Mouse (Mus musculus) adrenal gland, postnatal 0 days (tissue): ENCODE data around the gene Zfyve28. TPM values are rescaled to one million over a fixed set of nuclear protein-coding genes. Genes with fewer than 3 reads are reported as not detected.

Experiments
- polyA plus RNA-seq: library from polyadenylated mRNA; unstranded; fragments of >200 nt; fragmentation: Nextera tagmentation; extraction: Ambion mirVana; gene quantifications from 2 replicates; pipeline ENCODE4 v1.2.1, GENCODE M21; 2015

Zfyve28 gene
- polyA plus RNA-seq: 0.77 and 2.0 TPM in 2 replicates

DNA sequence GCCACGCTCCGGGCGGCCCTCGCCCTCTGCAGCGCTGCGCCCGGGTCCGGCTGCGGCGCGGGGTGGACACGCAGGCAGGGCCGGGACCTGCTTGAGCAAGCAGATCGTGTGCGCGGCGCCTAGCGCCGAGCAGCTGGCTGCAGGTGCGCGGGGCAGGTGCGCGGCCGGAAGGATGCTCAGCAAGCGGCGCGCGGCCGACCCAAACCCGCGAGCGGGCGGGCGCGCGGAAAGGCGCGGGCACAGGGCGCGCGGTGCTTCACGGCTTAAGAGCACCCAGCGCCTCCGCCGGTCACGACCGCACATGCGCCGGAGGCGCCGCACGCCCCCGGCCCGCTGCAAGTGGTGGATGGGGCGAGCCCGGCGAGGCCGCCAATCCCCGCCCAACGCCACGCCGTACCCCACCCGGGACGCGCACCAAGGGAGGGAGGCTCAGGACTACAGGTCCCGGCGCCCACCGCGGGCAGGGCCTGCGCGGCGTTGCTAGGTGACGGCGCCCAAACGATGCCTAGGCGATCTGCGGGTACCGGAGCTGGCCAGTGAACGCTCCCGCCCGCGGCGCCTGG is at the start of gene Zfyve28, which contains the start of gene Cfap99:
Zfyve28 (minus strand) TSS at position 296 of the 563 bp plus-strand sequence.
Cfap99 (plus strand) TSS at position 447 of the 563 bp plus-strand sequence.

DNA sequence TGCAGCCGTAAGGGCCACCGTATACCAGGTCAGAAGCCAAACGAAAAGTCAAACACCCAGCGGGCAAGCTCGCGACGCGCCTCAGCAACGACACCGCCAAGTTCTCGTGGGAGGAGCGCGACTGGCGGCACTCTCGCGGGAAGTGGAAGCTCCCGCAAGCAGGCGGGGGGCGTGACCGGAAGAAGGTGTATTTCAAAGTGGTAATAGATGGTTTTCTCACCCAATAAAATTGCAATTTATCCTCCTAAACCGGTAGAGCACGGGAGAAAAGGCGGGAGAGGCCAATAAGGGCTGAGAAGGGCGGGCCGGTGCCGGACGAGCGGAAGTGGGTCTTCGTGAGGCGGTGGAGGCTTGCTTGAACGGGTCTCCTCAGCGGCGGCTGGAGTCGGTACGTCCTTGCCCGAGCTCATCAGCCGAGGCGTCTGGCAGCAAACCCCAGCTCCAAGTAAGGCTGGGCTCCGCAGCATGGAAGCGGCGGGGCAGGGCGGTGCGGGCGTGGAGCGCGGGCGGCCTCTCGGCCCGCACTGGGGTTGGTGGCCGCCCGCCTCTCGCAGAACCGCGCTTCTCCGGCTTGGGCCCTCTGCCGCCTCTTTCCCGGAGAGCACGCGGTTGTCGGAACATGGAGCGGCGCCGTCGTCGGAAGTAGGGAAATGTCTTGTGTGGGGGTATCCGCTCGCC is 48.0 kb upstream of the Zfyve28 start, which contains the start of gene Rnf4:
Rnf4 (plus strand) TSS at position 193 of the 678 bp plus-strand sequence.

GRCm38 (mm10) chr5:34187601-34188316 is 100.5 kb downstream of the Zfyve28 start, which contains the start of gene Mxd4:
TSS of gene Mxd4 (minus strand) at chr5:34187720.

DNA sequence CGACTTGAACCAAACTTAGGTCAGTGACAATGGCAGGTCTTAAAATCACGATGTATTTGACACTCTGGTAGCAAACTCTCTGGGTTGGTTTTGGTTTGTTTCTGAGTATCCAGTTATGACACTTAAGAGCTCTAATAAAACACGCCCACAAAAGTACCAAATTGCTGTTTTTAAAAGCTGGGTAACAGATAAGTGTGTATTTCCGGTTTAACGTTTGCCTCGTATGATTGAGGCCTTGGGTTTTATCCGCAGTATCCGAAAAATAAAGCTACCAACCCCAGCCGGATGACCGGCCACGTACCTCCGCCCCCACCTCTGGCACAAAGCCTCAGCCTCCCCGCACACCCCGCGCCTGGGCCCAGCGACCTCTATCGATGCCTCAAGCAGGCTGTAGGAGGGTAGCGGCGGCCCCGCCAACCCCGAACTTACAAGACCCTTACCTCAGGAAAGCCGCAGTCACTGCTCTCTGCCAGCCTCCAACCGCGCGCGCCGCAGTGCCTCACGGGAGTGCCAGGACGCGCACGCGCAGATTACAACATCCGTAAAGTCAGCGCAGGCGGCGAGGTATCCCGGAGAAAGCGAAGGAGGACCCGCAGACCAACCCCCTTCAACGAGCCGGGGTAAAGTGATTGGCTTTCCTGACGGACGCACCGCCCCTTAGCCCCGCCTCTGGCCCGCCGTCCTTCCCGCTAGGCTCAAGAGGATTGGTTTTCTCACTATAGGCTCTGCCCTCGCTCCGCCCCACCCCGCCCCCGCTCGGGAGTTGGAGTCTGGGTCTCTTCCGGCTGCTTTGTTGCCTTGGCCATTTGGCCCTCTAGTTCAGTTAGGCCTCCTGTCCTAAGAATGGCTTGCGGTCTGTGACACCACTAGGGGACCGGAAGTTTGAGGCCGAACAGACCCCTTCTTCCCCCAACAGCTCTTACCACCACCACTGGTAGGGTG is 119.0 kb downstream of the Zfyve28 start, which contains the start of the genes Poln and Haus3:
Poln (minus strand) TSS at position 499 of the 942 bp plus-strand sequence.
Haus3 (minus strand) TSS at position 578 of the 942 bp plus-strand sequence.

Other genes with a start within 250 kb of the Zfyve28 start
- 0.91 and 1.1 TPM in 2 replicates for gene Poln, start 119.0 kb downstream of the Zfyve28 start, polyA plus RNA-seq
- gene Haus3, start 118.9 kb downstream of the Zfyve28 start, polyA plus RNA-seq: 25.8 and 28.4 TPM in 2 replicates
- gene Mxd4, start 100.7 kb downstream of the Zfyve28 start, polyA plus RNA-seq: 39.5 and 45.9 TPM in 2 replicates
- gene Cfap99, start 151 bp upstream of the Zfyve28 start, polyA plus RNA-seq: 0.06 TPM in 1 of 2 replicates, not detected in the other
- 64.1 and 88.0 TPM in 2 replicates for gene Rnf4, start 47.8 kb upstream of the Zfyve28 start, polyA plus RNA-seq
- 4.9 and 5.6 TPM in 2 replicates for gene Fam193a, start 81.5 kb upstream of the Zfyve28 start, polyA plus RNA-seq
- gene Tnip2, start 225.5 kb upstream of the Zfyve28 start, polyA plus RNA-seq: 15.2 and 21.9 TPM in 2 replicates
- 10.6 and 12.1 TPM in 2 replicates for gene Sh3bp2, start 237.4 kb upstream of the Zfyve28 start, polyA plus RNA-seq